Mouse (Mus musculus) ES-Bruce4 (cell line): ENCODE measurements around the gene Opa3.

Experiments used
- CTCF ChIP-seq: IDR thresholded peaks from one replicate; pipeline ENCODE4 v1.8.1; 2011; ENCODE audit warnings: low read depth, low read length
- POLR2A ChIP-seq: IDR thresholded peaks from one replicate; pipeline ENCODE4 v1.8.1; 2011; ENCODE audit warnings: low read length; ENCODE audit not compliant: insufficient read depth

DNA sequence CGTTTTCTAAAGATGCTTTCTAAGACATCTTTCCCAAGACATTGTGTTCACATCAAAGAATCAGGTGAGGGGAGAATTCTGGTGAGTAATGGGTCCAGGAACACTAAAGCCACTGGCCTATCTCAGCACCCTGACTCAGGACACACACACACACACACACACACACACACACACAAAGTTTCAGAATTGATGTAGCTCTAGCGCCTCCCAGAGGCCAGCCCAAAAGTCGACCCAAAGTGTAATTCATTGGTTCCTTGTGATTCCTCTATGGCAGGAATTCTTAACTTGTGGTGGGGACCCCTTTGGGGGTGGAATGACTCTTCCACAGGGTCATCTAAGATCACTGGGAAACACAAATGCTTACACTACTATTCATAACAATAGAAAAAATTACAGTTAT is 71.1 kb downstream of the Opa3 start:
- no peak for TF ChIP-seq POLR2A
- TF ChIP-seq CTCF: peak; percentile 64
